Mouse (Mus musculus) ES-E14 (cell line): Measurements from ENCODE around the gene Fam198a. TPM values are rescaled to one million over a fixed set of nuclear protein-coding genes. Genes with fewer than 3 reads are reported as not detected.

Source experiments
- DNase-seq: peaks from one replicate; pipeline ENCODE4 v3.0.0-alpha.2; 2013; ENCODE audit warnings: low read depth, low spot score
- H3K27ac ChIP-seq: 2 replicates; pipeline ENCODE4 v1.5.1; 2012; ENCODE audit warnings: low read depth, mild to moderate bottlenecking, low read length, moderate library complexity, mixed read lengths; ENCODE audit not compliant: poor library complexity, insufficient read depth, severe bottlenecking
- H3K36me3 ChIP-seq: 2 replicates; pipeline ENCODE4 v1.6.1; 2012; ENCODE audit warnings: mild to moderate bottlenecking, low read length, moderate library complexity, mixed read lengths; ENCODE audit not compliant: control insufficient read depth, poor library complexity, insufficient read depth, severe bottlenecking
- H3K4me1 ChIP-seq, 2 experiments: fragments of 150-350 bp in 1 of 2; sonication (generic) in 1 of 2; 2 replicates each; pipeline ENCODE4 v1.6.1; 2012; ENCODE audit warnings: low read length in 2 of 2, mild to moderate bottlenecking in 1 of 2, mixed read lengths in 1 of 2; ENCODE audit not compliant: control insufficient read depth in 2 of 2, insufficient read depth in 2 of 2, poor library complexity in 1 of 2
- H3K4me3 ChIP-seq, 2 experiments: fragments of 150-350 bp in 1 of 2; sonication (generic) in 1 of 2; 2 replicates each; pipeline ENCODE4 v1.5.1; 2012; ENCODE audit warnings: low read length in 2 of 2, low read depth in 1 of 2, mild to moderate bottlenecking in 1 of 2, mixed read lengths in 1 of 2; ENCODE audit not compliant: insufficient read depth in 1 of 2, poor library complexity in 1 of 2, severe bottlenecking in 1 of 2
- H3K9ac ChIP-seq: 2 replicates; pipeline ENCODE4 v1.6.1; 2012; ENCODE audit warnings: low read depth, mild to moderate bottlenecking, low read length, mixed read lengths; ENCODE audit not compliant: poor library complexity, insufficient read depth, severe bottlenecking
- H3K9me3 ChIP-seq: fragments of 150-350 bp; sonication (generic); 2 replicates; pipeline ENCODE4 v1.6.1; 2012; ENCODE audit warnings: low read depth, mild to moderate bottlenecking, low read length; ENCODE audit not compliant: control insufficient read depth, insufficient read depth
- CHD2 ChIP-seq: IDR thresholded peaks from 2 replicates; pipeline ENCODE4 v1.6.1; 2014; ENCODE audit warnings: mild to moderate bottlenecking, low read depth, low read length, inconsistent platforms
- HCFC1 ChIP-seq: IDR thresholded peaks from 2 replicates; pipeline ENCODE4 v1.6.1; 2012; ENCODE audit warnings: low read length, inconsistent platforms, borderline replicate concordance; ENCODE audit not compliant: insufficient read depth
- MAFK ChIP-seq: IDR thresholded peaks from 2 replicates; pipeline ENCODE4 v1.6.1; 2014; ENCODE audit warnings: mild to moderate bottlenecking, low read depth, low read length, inconsistent platforms; ENCODE audit not compliant: insufficient read depth
- ZC3H11A ChIP-seq: IDR thresholded peaks from 2 replicates; pipeline ENCODE4 v1.6.1; 2012; ENCODE audit warnings: low read depth, mild to moderate bottlenecking, inconsistent platforms, low read length, borderline replicate concordance
- ZNF384 ChIP-seq: IDR thresholded peaks from 2 replicates; pipeline ENCODE4 v1.6.1; 2012; ENCODE audit warnings: low read depth, low read length, inconsistent platforms
- in situ Hi-C, 2 experiments: fragments of 600-800 bp; cut with MboI; formaldehyde crosslinking; loops; one replicate each; pipeline ENCODE4 v1.15.1; 2025; ENCODE audit warnings: low sequenced_read_pairs in 2 of 2, inconsistent platforms in 1 of 2; ENCODE audit not compliant: unreplicated experiment in 2 of 2
- total RNA-seq: library from RNA; depleted of rRNA; stranded (reverse); fragments of 300-350 nt; gene quantifications from 2 replicates; pipeline ENCODE4 v1.2.3, GENCODE M21; 2012

The Fam198a gene
- total RNA-seq, 1 experiment, result 0.36 TPM

DNA sequence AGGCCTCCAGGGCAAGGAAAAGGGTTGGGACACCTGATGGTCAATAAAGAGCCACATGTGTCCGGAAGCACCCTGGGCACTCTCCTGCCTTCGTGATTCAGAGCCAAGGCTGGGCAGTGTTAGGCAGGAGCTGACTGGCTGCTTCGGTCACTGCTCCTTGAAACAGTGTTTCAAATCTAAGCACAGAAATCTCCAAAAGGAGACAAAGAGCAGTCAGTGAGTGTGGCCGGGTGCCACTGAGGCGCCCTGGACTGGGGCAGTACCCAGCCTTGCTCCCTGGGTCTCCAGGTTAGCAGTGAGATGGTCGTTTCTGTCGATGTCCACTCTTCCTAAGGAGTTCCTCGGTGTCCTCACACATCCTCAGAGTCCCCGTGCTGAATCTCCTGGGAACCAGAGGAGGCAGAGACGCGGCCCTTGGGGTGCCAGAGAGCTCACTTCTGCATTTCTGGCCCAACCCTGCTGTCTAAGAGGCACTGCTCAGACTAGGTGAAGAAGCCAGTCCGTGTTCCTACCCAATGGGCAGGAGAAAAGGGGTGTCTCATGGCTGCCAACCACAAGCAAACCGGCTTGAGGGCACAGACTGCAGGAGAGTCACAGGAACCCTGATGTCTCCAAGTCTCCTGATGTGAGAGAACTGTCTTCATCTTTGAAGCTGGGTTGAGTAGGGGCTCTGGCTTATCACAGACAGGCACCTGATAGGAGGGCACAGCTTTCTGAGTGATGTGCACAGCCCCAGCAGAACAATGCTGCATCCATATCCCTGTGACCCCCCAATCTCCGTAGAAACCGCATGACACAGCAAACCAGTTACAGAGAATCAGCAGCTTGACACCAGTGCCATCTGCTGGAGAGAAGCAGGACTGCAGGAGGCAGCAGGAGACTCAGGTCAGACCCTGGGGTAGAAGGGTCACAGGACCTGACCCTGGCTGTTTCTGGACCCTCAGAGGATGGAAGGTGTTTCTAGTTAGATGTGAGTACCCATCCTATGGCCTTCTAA, 34.0 kb downstream of the Fam198a start:
- DNase-seq, result peak; percentile 52
- Histone ChIP-seq H3K4me1 (peaks cover 2 to 13% of the 10 kb centered on the region in 2 experiments; a peak in 3 of 4 replicates), H3K4me3 (no peak overlapping the region), H3K9me3 (no peaks in the 10 kb centered on the region), H3K9ac (no peak overlapping the region; the same call in 1 of the 2 replicates), H3K27ac (no peak overlapping the region), H3K36me3 (peaks cover 12% of the 10 kb centered on the region; the same call in 1 of the 2 replicates)
- no peak for TF ChIP-seq ZNF384
- TF ChIP-seq MAFK, result peak; percentile 85
- no peak for TF ChIP-seq CHD2
- no peak for TF ChIP-seq HCFC1
- TF ChIP-seq ZC3H11A, result peak; percentile 68; the same call in 1 of the 2 replicates
- in situ Hi-C loops, result no loop called here

GRCm38 (mm10) chr9:121988910-121989309, 38.1 kb downstream of the Fam198a start:
- no peak overlapping the region; the same call in 1 of the 2 replicates for H3K27ac ChIP-seq
- DNase-seq, result no peak
- peaks cover 2 to 21% of the 10 kb centered on the region in 2 experiments; a peak in 3 of 4 replicates for H3K4me1 ChIP-seq
- H3K4me3 ChIP-seq, result no peak overlapping the region
- in situ Hi-C loops, result no loop called here
- H3K36me3 ChIP-seq, result peaks cover 3% of the 10 kb centered on the region; the same call in 1 of the 2 replicates
- TF ChIP-seq HCFC1, result no peak
- no peak for TF ChIP-seq CHD2
- no peaks in the 10 kb centered on the region for H3K9me3 ChIP-seq
- no peak overlapping the region for H3K9ac ChIP-seq

GRCm38 (mm10) chr9:121989536-121989935, 38.7 kb downstream of the Fam198a start:
- TF ChIP-seq ZNF384 (no peak), CHD2 (no peak), HCFC1 (no peak), MAFK (no peak), ZC3H11A (no peak)
- in situ Hi-C loops, result no loop called here
- DNase-seq, result peak; percentile 76
- peaks cover 3% of the 10 kb centered on the region; the same call in 1 of the 2 replicates for H3K36me3 ChIP-seq
- H3K27ac ChIP-seq, result no peak overlapping the region
- H3K4me1 ChIP-seq, result peaks cover 2 to 21% of the 10 kb centered on the region in 2 experiments; a peak in 3 of 4 replicates
- no peak overlapping the region for H3K4me3 ChIP-seq
- H3K9me3 ChIP-seq, result no peaks in the 10 kb centered on the region
- no peak overlapping the region for H3K9ac ChIP-seq

GRCm38 (mm10) chr9:121991041-121991440, 40.3 kb downstream of the Fam198a start:
- H3K4me3 ChIP-seq, result no peak overlapping the region
- peaks cover 2 to 20% of the 10 kb centered on the region in 2 experiments; a peak in 3 of 4 replicates for H3K4me1 ChIP-seq
- H3K36me3 ChIP-seq, result peaks cover 3% of the 10 kb centered on the region; the same call in 1 of the 2 replicates
- in situ Hi-C loops, result no loop called here
- H3K27ac ChIP-seq, result no peak overlapping the region
- H3K9me3 ChIP-seq, result no peaks in the 10 kb centered on the region
- DNase-seq, result no peak
- H3K9ac ChIP-seq, result no peak overlapping the region
- TF ChIP-seq ZC3H11A (no peak), MAFK (no peak), CHD2 (no peak)
